Mouse (Mus musculus) lung, embryonic 15.5 days (tissue): ENCODE data around the gene Foxa2. TPM values are rescaled to one million over a fixed set of nuclear protein-coding genes. Genes with fewer than 3 reads are reported as not detected.

ENCODE experiments used
- ATAC-seq: fragments of 200-750 bp; cut with Nextera tagmentation; 2 replicates; pipeline ENCODE4 v1.8.0; 2017; ENCODE audit warnings: moderate number of reproducible peaks, borderline replicate concordance; ENCODE audit not compliant: low FRiP score, low TSS enrichment; ENCODE audit errors: extremely low read depth
- H3K27ac ChIP-seq: fragments of 300-500 bp; sonication (generic); 2 replicates; pipeline ENCODE4 v1.5.1; 2015; ENCODE audit warnings: moderate library complexity, mild to moderate bottlenecking, inconsistent platforms
- H3K27me3 ChIP-seq: fragments of 300-500 bp; sonication (generic); 2 replicates; pipeline ENCODE4 v1.6.1; 2015; ENCODE audit warnings: inconsistent platforms
- H3K36me3 ChIP-seq: fragments of 300-500 bp; sonication (generic); 2 replicates; pipeline ENCODE4 v1.6.1; 2015; ENCODE audit warnings: inconsistent platforms
- H3K4me1 ChIP-seq: fragments of 300-500 bp; sonication (generic); 2 replicates; pipeline ENCODE4 v1.6.1; 2015; ENCODE audit warnings: inconsistent platforms
- H3K4me2 ChIP-seq: fragments of 300-500 bp; sonication (generic); 2 replicates; pipeline ENCODE4 v1.6.1; 2015; ENCODE audit warnings: inconsistent platforms, mild to moderate bottlenecking, moderate library complexity
- H3K4me3 ChIP-seq: fragments of 300-500 bp; sonication (generic); 2 replicates; pipeline ENCODE4 v1.5.1; 2015; ENCODE audit warnings: mild to moderate bottlenecking, inconsistent platforms
- H3K9ac ChIP-seq: fragments of 300-500 bp; sonication (generic); 2 replicates; pipeline ENCODE4 v1.6.1; 2015; ENCODE audit warnings: inconsistent platforms
- H3K9me3 ChIP-seq: fragments of 300-500 bp; sonication (generic); 2 replicates; pipeline ENCODE4 v1.6.1; 2016; ENCODE audit warnings: inconsistent platforms
- WGBS: fragments of 180-500 bp; shearing (Covaris S2); methylation state at CpG from one replicate; pipeline ENCODE4 v1.1.7; 2015; 5-methylcytosine and 5-hydroxymethylcytosine counted together
- microRNA-seq: library from miRNA; unstranded; fragments of <30 nt; microRNA quantifications from one replicate; pipeline ENCODE4, GENCODE M21; 2016
- polyA plus RNA-seq: library from polyadenylated mRNA; unstranded; fragments of >200 nt; fragmentation: Nextera tagmentation; extraction: Ambion mirVana; gene quantifications from 2 replicates; pipeline ENCODE4 v1.2.1, GENCODE M21; 2015

Foxa2 gene
- polyA plus RNA-seq, 1 experiment from 2014 or later, result 38.4 TPM

DNA sequence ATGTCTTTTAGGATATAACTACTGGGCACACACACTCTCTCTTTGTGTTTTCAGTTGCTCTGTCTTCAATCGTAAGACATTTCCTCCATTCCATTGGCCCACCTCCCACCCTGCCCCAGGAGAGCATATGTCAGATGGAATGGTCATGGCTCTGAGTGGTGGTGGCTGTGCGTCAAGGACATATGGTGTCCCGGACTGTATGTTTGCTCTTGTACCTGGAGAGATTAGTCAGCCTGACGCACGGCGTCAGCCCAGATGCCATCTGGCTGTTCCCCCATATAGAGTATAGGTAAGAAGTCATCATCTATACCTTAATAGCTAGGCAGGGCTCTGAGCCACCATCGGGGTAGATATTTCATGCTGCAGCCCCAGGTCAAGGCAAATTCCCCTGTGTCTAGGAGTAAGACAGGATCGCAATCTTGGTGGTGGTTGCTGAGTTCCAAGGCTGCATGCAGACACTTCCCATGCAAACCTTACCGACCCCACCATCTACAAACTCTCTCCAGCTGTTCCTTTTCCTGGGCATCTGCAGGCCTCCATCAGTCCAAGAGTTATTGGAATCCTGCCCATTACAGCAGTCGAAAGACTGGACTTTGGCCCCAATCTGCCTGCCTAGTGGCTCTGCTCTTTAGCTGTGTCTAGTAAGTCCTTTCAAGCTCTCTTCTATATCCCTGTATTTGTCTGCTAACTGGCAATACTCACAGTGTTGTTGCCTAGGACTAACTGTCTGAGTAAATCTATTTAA lies 53.7 kb downstream of the Foxa2 start:
- 58% methylated on average over 10 of the region's 10 CpGs for WGBS
- no peak overlapping the region for H3K4me3 ChIP-seq
- peak; percentile 70 for ATAC-seq

More for the DNA sequence above, 53.7 kb downstream of the Foxa2 start:
- Histone ChIP-seq H3K4me2 (no peak overlapping the region), H3K9ac (no peak overlapping the region), H3K9me3 (no peaks in the 10 kb centered on the region), H3K4me1 (0 out of 2 replicates have a peak, but pooled peaks cover 6% of the 10 kb centered on the region), H3K36me3 (no peaks in the 10 kb centered on the region), H3K27ac (no peak overlapping the region), H3K27me3 (no peaks in the 10 kb centered on the region)

Small RNA genes lying within 50 kb of the gene (microRNA-seq; reads per million reads assigned to microRNA genes)
- not detected for gene Gm27420
